Mouse (Mus musculus) urinary bladder, adult 2 months (tissue): ENCODE measurements around the gene Tsn. TPM values are rescaled to one million over a fixed set of nuclear protein-coding genes. Genes with fewer than 3 reads are reported as not detected.

Source experiments
- DNase-seq: peaks from one replicate; pipeline ENCODE4 v3.0.0; 2022; ENCODE audit warnings: low spot score
- polyA plus RNA-seq: library from polyadenylated mRNA; depleted of rRNA; stranded (reverse); fragments of >200 nt; gene quantifications from 2 replicates; pipeline ENCODE4 v1.2.3, GENCODE M21; 2012; rRNA removed

The Tsn gene
- polyA plus RNA-seq: 74.5 and 79.3 TPM in 2 replicates

GRCm38 (mm10) chr1:118311622-118312326 is at the start of gene Tsn:
TSS of gene Tsn (minus strand) at chr1:118311739.
- DNase-seq: no peak

- DNase-seq: no peak
Observed at GRCm38 (mm10) chr1:118359071-118359761, 47.7 kb upstream of the Tsn start.

- DNase-seq: no peak
Observed at GRCm38 (mm10) chr1:118349922-118350321, 38.4 kb upstream of the Tsn start.

- DNase-seq: no peak
Observed at GRCm38 (mm10) chr1:118343649-118344435, 32.3 kb upstream of the Tsn start.

GRCm38 (mm10) chr1:118337921-118338320 is 26.4 kb upstream of the Tsn start:
- no peak for DNase-seq

- no peak for DNase-seq
Observed at GRCm38 (mm10) chr1:118335847-118336246, 24.3 kb upstream of the Tsn start.

- DNase-seq: no peak
Observed at GRCm38 (mm10) chr1:118334749-118335713, 23.5 kb upstream of the Tsn start.

- peak; percentile 72 for DNase-seq
Observed at GRCm38 (mm10) chr1:118321661-118322201, 10.2 kb upstream of the Tsn start, which contains the start of gene Nifk. TSS of gene Nifk (plus strand) at chr1:118321839.

- no peak for DNase-seq
Observed at GRCm38 (mm10) chr1:118320696-118321095, 9.2 kb upstream of the Tsn start.

- peak; percentile 95 for DNase-seq
Observed at GRCm38 (mm10) chr1:118310780-118311621, 538 bp downstream of the Tsn start.

- DNase-seq: no peak
Observed at GRCm38 (mm10) chr1:118297719-118298118, 13.8 kb downstream of the Tsn start.

- no peak for DNase-seq
Observed at GRCm38 (mm10) chr1:118296673-118297072, 14.9 kb downstream of the Tsn start.

- DNase-seq: no peak
Observed at GRCm38 (mm10) chr1:118294826-118295225, 16.7 kb downstream of the Tsn start.

- no peak for DNase-seq
Observed at GRCm38 (mm10) chr1:118294192-118294591, 17.3 kb downstream of the Tsn start.

GRCm38 (mm10) chr1:118292291-118292690 is 19.2 kb downstream of the Tsn start:
- no peak for DNase-seq

- no peak for DNase-seq
Observed at GRCm38 (mm10) chr1:118275139-118275538, 36.4 kb downstream of the Tsn start.

- no peak for DNase-seq
Observed at GRCm38 (mm10) chr1:118251931-118252330, 59.6 kb downstream of the Tsn start.
